Mouse (Mus musculus) stomach, embryonic 15.5 days (tissue): Measurements from ENCODE around the gene Pde4d. TPM values are rescaled to one million over a fixed set of nuclear protein-coding genes. Genes with fewer than 3 reads are reported as not detected.

Experiments used
- ATAC-seq: fragments of 200-750 bp; cut with Nextera tagmentation; 2 replicates; pipeline ENCODE4 v1.8.0; 2017; ENCODE audit warnings: low read depth, moderate number of reproducible peaks, moderate TSS enrichment; ENCODE audit not compliant: insufficient read depth, low FRiP score
- H3K27ac ChIP-seq: fragments of 300-500 bp; sonication (generic); 2 replicates; pipeline ENCODE4 v1.5.1; 2015; ENCODE audit warnings: mild to moderate bottlenecking, inconsistent platforms
- H3K27me3 ChIP-seq: fragments of 300-500 bp; sonication (generic); replicated peaks from 2 replicates; pipeline ENCODE4 v1.6.1; 2015; ENCODE audit warnings: inconsistent platforms
- H3K36me3 ChIP-seq: fragments of 300-500 bp; sonication (generic); 2 replicates; pipeline ENCODE4 v1.6.1; 2015; ENCODE audit warnings: inconsistent platforms
- H3K4me1 ChIP-seq: fragments of 300-500 bp; sonication (generic); 2 replicates; pipeline ENCODE4 v1.6.1; 2015; ENCODE audit warnings: inconsistent platforms
- H3K4me2 ChIP-seq: fragments of 300-500 bp; sonication (generic); 2 replicates; pipeline ENCODE4 v1.6.1; 2015; ENCODE audit warnings: mild to moderate bottlenecking, inconsistent platforms
- H3K4me3 ChIP-seq: fragments of 300-500 bp; sonication (generic); replicated peaks from 2 replicates; pipeline ENCODE4 v1.5.1; 2015; ENCODE audit warnings: inconsistent platforms
- H3K9ac ChIP-seq: fragments of 300-500 bp; sonication (generic); 2 replicates; pipeline ENCODE4 v1.6.1; 2015; ENCODE audit warnings: inconsistent platforms
- H3K9me3 ChIP-seq: fragments of 300-500 bp; sonication (generic); 2 replicates; pipeline ENCODE4 v1.6.1; 2016; ENCODE audit warnings: inconsistent platforms
- WGBS: fragments of 180-500 bp; shearing (Covaris S2); methylation state at CpG from one replicate; pipeline ENCODE4 v1.1.7; 2015; 5-methylcytosine and 5-hydroxymethylcytosine counted together
- polyA plus RNA-seq: library from polyadenylated mRNA; unstranded; fragments of >200 nt; fragmentation: Nextera tagmentation; extraction: Ambion mirVana; gene quantifications from 2 replicates; pipeline ENCODE4 v1.2.1, GENCODE M21; 2015

The Pde4d gene
- polyA plus RNA-seq, 1 experiment from 2014 or later, result 22.8 TPM

DNA sequence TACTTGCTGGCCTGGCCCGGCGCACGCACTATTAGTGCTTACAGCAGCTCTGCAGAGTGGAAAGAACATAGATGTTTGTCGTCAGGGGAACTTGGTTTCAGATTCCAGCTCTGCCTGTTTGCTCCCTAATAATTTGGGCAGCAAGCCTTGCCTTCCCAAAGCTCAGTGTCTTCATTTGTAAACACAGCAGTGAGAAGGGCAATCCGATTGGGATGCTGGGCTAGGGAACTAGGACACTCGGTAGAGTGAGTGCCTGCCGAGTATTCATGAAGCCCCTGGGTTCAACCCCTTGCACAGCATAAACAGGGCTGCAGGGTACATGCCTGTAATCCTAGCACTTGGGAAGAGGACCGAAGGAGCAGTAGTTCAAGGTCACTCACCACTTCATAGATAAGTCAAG, 1459.4 kb downstream of the Pde4d start:
- Histone ChIP-seq H3K4me3 (no peak overlapping the region), H3K9me3 (no peaks in the 10 kb centered on the region), H3K9ac (no peak overlapping the region), H3K36me3 (no peaks in the 10 kb centered on the region), H3K27ac (no peak overlapping the region), H3K27me3 (no peaks in the 10 kb centered on the region), H3K4me2 (no peak overlapping the region), H3K4me1 (0 out of 2 replicates have a peak, but pooled peaks cover under 1% of the 10 kb centered on the region)
- no peak for ATAC-seq
- WGBS, result 69% methylated on average over 8 of the region's 8 CpGs

DNA sequence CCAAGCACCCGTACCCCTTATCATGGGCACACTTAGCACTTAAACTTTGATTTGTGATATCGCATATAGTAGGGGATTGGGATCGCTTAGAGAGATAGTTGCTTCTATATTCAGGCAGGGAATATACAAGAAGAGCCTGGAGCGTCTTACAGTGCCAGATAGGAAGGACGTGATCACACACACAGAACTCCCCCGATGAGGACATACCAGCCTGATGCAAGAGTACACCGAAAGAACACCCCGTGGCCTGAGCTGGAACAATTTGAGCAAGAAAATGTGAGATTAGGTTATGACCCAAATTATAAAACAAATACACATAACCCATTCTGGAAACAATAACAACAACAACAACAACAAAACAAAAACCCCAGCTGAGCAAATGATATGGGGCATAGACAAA, 1461.2 kb downstream of the Pde4d start:
- WGBS, result 92% methylated on average over 8 of the region's 8 CpGs
- ATAC-seq, result no peak
- Histone ChIP-seq H3K27ac (no peak overlapping the region), H3K4me2 (no peak overlapping the region), H3K9ac (no peak overlapping the region), H3K4me1 (no peaks in the 10 kb centered on the region), H3K27me3 (no peaks in the 10 kb centered on the region), H3K36me3 (no peaks in the 10 kb centered on the region), H3K9me3 (no peaks in the 10 kb centered on the region), H3K4me3 (no peak overlapping the region)

DNA sequence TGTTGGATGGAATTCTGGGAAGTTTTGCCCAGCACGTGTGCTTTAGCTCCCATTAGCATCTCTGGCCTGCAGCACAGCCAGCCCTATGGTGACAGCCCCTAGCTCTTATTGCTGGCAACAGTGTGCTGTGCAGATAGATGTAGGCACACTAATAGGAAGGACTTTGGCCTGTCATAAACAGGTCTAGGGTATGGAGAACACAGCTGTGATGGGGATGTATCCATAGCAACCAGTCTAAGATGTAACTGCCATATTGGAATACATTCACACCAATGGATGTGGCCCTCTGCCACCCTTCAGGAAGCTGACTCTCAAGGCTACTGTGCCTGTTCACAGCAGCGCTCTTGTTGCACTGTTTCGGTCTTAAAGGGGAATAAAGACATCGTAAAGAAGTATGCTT, 1462.9 kb downstream of the Pde4d start:
- no peaks in the 10 kb centered on the region for H3K36me3 ChIP-seq
- no peak for ATAC-seq
- no peak overlapping the region for H3K9ac ChIP-seq
- no peaks in the 10 kb centered on the region for H3K4me1 ChIP-seq
- no peak overlapping the region for H3K27ac ChIP-seq
- WGBS, result 85% methylated on average over 4 of the region's 4 CpGs
- no peaks in the 10 kb centered on the region for H3K27me3 ChIP-seq
- H3K9me3 ChIP-seq, result no peaks in the 10 kb centered on the region
- H3K4me3 ChIP-seq, result no peak overlapping the region
- no peak overlapping the region for H3K4me2 ChIP-seq

DNA sequence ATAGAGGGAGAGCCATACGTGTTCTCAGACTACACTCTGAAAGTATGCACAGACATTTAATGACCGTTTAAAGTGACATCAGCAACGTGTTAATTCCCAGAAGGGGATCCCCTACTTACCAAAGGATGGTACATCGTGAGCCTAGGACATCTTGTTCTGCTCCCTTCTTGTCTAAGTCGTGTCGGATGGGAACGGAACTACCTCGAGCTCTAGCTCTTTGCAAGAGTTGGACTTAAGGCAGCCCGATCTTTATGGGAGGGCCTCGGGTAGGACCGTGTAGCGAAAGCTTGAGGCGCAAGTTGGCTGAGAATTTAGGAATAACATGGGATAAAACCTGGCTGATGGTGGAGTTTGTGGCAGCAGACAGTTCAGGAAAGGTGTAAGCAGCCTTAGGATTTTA, 1464.5 kb downstream of the Pde4d start:
- no peaks in the 10 kb centered on the region for H3K36me3 ChIP-seq
- no peak overlapping the region for H3K27ac ChIP-seq
- no peaks in the 10 kb centered on the region for H3K9me3 ChIP-seq
- 83% methylated on average over 13 of the region's 13 CpGs for WGBS
- no peak overlapping the region for H3K4me2 ChIP-seq
- ATAC-seq, result no peak
- no peaks in the 10 kb centered on the region for H3K27me3 ChIP-seq
- no peak overlapping the region for H3K9ac ChIP-seq
- no peak overlapping the region for H3K4me3 ChIP-seq
- no peaks in the 10 kb centered on the region for H3K4me1 ChIP-seq

DNA sequence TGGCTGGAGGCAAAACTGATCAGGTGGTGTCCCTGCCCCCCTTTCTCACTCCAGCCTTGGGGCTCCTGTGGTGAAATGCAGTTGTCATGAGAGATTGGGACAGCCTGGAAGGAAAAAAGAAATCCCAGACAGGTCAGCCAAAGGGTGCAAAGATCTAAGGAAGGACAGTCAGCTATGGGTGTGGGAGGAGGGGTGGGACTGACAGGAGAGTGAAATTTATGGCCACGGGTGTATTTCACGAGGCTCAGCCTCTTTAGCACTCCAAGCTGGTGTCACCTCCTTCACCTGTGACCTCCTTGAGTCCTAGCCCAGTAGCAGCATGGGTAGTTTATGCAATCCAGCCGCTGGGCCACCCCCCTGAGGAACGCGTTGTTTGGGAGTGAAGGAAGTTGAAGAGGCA, 1465.1 kb downstream of the Pde4d start:
- no peak for ATAC-seq
- H3K9ac ChIP-seq, result no peak overlapping the region
- no peaks in the 10 kb centered on the region for H3K27me3 ChIP-seq
- H3K4me1 ChIP-seq, result no peaks in the 10 kb centered on the region
- H3K36me3 ChIP-seq, result no peaks in the 10 kb centered on the region
- H3K4me3 ChIP-seq, result no peak overlapping the region
- no peak overlapping the region for H3K4me2 ChIP-seq
- no peaks in the 10 kb centered on the region for H3K9me3 ChIP-seq
- WGBS, result 20% methylated on average over 5 of the region's 5 CpGs
- H3K27ac ChIP-seq, result no peak overlapping the region

DNA sequence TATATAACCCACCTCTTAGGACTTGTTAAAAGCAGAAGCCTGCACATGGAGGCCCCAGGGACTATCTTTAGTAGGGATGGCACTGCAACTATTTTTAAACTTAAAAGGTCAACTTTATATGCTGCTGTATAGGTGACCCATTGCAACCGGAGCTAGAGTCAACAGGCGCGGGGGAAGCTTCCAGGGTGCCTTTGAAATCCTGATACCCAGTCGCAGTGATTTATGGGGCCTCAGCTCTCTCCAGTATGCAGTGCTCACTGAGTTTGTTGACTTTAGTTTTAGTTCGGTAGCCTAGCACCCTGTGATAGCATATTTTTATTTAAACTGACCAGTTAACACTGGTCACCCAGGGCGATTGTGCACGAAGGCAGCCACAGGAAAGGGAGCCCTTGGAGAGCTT, 1465.8 kb downstream of the Pde4d start:
- no peak overlapping the region for H3K4me2 ChIP-seq
- 32% methylated on average over 7 of the region's 7 CpGs for WGBS

DNA sequence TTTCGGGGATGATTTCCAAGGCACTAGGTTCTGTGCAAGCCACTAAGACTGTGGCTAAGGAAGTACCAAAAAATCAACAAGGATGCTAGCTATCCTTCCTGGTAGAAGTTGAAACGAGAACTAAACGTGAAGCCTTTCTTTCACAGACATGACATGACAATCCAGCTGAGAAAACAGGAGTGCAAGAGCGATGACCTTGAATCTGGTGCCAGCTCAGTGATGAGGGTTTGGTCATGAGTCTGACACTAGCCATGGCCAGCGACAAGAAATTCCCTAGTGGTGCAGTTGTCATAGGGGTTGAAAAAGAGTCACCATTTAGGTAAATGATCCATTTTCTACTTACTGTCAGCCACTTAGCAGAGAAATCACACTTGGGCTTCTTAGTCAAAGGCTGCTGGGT, 1466.2 kb downstream of the Pde4d start:
- no peak overlapping the region for H3K27ac ChIP-seq

More for the DNA sequence above, 1465.8 kb downstream of the Pde4d start:
- Histone ChIP-seq H3K36me3 (no peaks in the 10 kb centered on the region), H3K4me1 (no peaks in the 10 kb centered on the region), H3K9ac (no peak overlapping the region), H3K27me3 (no peaks in the 10 kb centered on the region), H3K27ac (no peak overlapping the region), H3K4me3 (no peak overlapping the region), H3K9me3 (no peaks in the 10 kb centered on the region)
- ATAC-seq, result peak; percentile 76

DNA sequence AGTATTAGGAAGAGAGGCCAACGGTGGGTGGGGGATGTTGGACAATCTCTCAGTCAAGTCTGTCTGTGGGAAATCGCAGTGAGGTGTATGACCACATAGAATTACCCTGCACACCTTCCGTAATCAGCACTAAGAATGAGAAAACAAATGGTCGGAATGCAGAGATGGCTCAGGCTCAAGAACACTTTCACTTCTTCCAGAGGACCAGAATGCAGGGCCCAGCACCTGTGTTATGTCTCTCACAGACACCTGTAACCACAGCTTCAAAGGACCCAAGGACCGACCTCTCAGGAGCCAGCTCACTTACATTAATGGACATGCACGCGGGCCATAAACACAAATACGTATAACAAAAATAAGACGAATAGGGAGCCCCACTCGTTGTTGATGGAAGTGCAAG, 1467.8 kb downstream of the Pde4d start:
- H3K4me2 ChIP-seq, result no peak overlapping the region
- no peaks in the 10 kb centered on the region for H3K9me3 ChIP-seq
- no peak overlapping the region for H3K27ac ChIP-seq
- ATAC-seq, result no peak
- H3K27me3 ChIP-seq, result no peaks in the 10 kb centered on the region
- H3K4me3 ChIP-seq, result no peak overlapping the region
- H3K36me3 ChIP-seq, result no peaks in the 10 kb centered on the region
- no peak overlapping the region for H3K9ac ChIP-seq
- 78% methylated on average over 10 of the region's 10 CpGs for WGBS
- no peaks in the 10 kb centered on the region for H3K4me1 ChIP-seq

More for the DNA sequence above, 1466.2 kb downstream of the Pde4d start:
- WGBS, result 68% methylated on average over 5 of the region's 5 CpGs
- Histone ChIP-seq H3K36me3 (no peaks in the 10 kb centered on the region), H3K4me2 (no peak overlapping the region), H3K27me3 (no peaks in the 10 kb centered on the region), H3K9me3 (no peaks in the 10 kb centered on the region), H3K4me3 (no peak overlapping the region), H3K4me1 (no peaks in the 10 kb centered on the region), H3K9ac (no peak overlapping the region)
- no peak for ATAC-seq

DNA sequence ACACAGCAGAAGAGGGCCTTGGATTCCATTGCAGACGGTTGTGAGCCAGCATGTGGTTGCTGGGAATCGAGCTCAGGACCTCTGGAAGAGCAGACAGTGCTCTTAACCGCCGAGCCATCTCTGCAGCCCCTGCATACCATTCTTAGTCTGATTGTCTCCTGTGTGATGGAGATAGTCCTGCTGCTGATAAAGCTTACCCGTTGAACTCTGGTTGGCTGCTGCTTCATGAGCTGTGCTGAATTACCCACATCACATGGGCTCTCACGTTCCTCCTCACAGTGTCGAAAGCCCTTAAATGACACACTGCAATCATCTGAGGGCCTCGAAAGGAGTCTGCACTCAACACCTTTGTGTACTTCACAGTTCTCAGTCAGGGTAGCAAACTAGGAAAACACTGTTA, 1468.9 kb downstream of the Pde4d start:
- Histone ChIP-seq H3K27me3 (no peaks in the 10 kb centered on the region), H3K27ac (no peak overlapping the region), H3K36me3 (no peaks in the 10 kb centered on the region), H3K4me2 (no peak overlapping the region), H3K4me3 (no peak overlapping the region), H3K4me1 (no peaks in the 10 kb centered on the region), H3K9ac (no peak overlapping the region), H3K9me3 (no peaks in the 10 kb centered on the region)
- ATAC-seq, result no peak
- 70% methylated on average over 8 of the region's 8 CpGs for WGBS

DNA sequence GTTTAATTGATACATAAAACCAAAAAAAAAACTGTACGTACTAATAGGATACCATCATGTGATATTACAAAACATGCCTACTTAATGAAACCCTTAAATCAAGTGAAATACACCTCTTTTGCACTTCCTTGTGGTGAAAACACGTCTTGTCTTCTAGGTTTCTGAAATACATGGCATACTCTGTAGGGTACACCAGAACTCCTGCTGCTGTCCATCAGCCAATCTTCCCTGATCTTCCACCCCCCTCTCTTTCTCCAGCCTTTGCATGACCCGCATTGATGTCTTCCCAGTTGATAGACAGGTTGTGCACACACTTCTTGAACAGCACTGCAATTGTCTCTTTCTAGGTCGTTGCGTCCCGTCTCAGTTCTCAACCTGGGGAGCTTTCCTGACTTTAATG, 1470.5 kb downstream of the Pde4d start:
- Histone ChIP-seq H3K27me3 (no peaks in the 10 kb centered on the region), H3K4me3 (no peak overlapping the region), H3K36me3 (no peaks in the 10 kb centered on the region), H3K4me1 (no peaks in the 10 kb centered on the region), H3K9me3 (no peaks in the 10 kb centered on the region), H3K9ac (no peak overlapping the region), H3K4me2 (no peak overlapping the region), H3K27ac (no peak overlapping the region)
- WGBS, result 88% methylated on average over 6 of the region's 6 CpGs
- no peak for ATAC-seq

DNA sequence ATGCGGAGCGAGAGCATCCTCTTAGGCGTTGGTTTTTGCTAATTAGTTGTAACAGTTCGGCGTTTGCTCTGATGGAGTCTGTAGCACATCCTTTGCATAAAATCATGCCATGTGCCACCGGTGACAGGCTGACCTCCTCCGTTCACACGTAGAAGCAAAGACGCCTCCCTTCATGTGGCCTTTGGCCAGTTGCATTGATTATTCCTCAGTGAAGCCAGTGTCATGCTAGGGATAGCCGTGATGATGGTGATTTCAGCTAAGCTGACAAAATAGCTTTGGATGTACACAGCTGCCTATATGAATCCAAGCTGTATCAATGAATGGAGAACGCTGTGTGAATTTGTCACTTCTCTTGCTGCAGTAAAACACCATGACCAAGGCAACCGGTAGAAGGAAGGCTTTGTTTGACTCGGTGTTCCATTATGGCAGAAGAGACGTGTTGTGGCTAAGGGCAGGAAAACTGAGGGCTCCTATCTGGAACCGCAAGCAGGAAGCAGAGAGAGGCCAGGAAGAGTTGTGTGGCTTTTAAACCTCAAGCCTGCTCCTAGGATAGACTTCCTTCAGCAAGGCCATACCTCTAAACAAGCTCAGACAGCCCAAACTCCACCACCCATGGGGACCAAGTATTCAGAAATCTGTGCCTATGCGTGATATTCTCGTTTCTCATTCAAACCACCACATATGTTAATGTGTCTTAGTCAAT, 1471.7 kb downstream of the Pde4d start:
- 80% methylated on average over 17 of the region's 17 CpGs for WGBS
- ATAC-seq, result no peak

DNA sequence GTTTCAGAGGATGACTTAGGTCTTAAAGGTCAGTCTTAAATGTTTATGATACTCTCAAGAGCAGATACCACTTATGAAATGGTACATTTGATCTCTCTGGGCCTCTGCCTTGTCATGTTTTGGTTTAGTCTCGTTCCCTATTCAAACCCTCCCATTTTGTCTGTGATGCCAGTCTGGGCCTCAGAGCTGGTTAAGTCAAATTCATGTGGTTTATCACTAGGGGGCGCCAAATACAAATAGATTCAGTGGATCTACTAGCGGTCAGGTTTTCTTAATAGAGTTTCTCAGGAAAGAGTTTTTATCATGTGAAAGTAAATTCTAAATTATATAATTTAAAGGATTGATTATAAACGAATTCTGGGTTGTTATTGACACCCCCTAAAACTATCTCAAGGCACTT, 1472.5 kb downstream of the Pde4d start:
- Histone ChIP-seq H3K4me2 (no peak overlapping the region), H3K36me3 (no peaks in the 10 kb centered on the region), H3K27me3 (no peaks in the 10 kb centered on the region), H3K9ac (no peak overlapping the region), H3K4me1 (no peaks in the 10 kb centered on the region), H3K4me3 (no peak overlapping the region), H3K27ac (no peak overlapping the region), H3K9me3 (no peaks in the 10 kb centered on the region)
- WGBS, result 2% methylated on average over 4 of the region's 4 CpGs
- peak; percentile 50; the same call in 1 of the 2 replicates for ATAC-seq

More for the DNA sequence above, 1471.7 kb downstream of the Pde4d start:
- no peaks in the 10 kb centered on the region for H3K36me3 ChIP-seq
- H3K4me2 ChIP-seq, result no peak overlapping the region
- no peaks in the 10 kb centered on the region for H3K4me1 ChIP-seq
- H3K27me3 ChIP-seq, result no peaks in the 10 kb centered on the region
- H3K9ac ChIP-seq, result no peak overlapping the region
- no peaks in the 10 kb centered on the region for H3K9me3 ChIP-seq
- no peak overlapping the region for H3K4me3 ChIP-seq
- H3K27ac ChIP-seq, result no peak overlapping the region

DNA sequence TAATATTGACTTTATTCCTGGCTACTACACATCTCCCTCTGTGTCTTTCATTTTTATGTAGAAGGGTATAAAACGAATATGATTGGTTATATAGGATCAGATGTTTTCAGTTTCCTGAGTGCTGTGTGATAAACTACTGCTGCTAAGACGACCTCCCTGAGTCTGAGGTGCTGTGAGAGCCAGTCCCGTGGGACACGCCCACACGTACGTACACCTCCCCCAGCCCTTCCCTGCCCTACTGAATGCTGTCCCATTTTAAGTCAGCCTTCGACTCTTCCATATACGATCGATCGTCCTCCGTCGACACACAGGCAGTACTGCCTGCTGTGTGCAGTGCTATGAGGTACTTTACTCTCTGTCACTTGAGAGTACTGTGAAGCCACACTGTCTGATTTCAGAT, 1473.0 kb downstream of the Pde4d start:
- Histone ChIP-seq H3K27me3 (no peaks in the 10 kb centered on the region), H3K9me3 (no peaks in the 10 kb centered on the region), H3K4me2 (no peak overlapping the region), H3K4me1 (no peaks in the 10 kb centered on the region), H3K27ac (no peak overlapping the region), H3K9ac (no peak overlapping the region), H3K4me3 (no peak overlapping the region), H3K36me3 (no peaks in the 10 kb centered on the region)
- 65% methylated on average over 12 of the region's 12 CpGs for WGBS
- 0 out of 2 replicates have a peak, but pooled peaks have one; percentile 24 for ATAC-seq
